Mouse (Mus musculus): ENCODE data around the gene Actr2. TPM values are rescaled to one million over a fixed set of nuclear protein-coding genes. Genes with fewer than 3 reads are reported as not detected.

Actr2 gene
- total RNA-seq, 2 experiments from 2014 or later: 283 to 291 TPM

DNA sequence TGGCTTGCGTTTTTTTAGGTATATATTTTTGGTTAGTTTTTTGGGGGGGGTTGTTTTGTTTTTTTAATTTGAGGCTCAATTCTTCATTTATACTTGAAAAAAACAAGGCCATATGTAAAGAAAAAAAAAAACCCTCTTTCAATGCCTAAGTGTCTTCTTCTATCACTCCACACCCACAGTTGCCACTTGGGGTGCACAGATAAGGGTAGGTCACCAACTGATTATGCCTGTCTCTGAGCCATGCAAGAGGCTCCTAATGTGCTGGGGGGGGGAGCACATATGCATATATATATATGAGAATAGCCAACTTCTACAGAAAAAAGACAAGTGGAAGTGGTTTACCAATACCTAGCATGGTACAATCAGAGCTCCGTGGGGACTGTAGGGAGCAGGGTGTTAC lies 90.3 kb downstream of the Actr2 start:
- intact Hi-C loops (cut with DNase I): no loop called here
- no peak for DNase-seq

DNA sequence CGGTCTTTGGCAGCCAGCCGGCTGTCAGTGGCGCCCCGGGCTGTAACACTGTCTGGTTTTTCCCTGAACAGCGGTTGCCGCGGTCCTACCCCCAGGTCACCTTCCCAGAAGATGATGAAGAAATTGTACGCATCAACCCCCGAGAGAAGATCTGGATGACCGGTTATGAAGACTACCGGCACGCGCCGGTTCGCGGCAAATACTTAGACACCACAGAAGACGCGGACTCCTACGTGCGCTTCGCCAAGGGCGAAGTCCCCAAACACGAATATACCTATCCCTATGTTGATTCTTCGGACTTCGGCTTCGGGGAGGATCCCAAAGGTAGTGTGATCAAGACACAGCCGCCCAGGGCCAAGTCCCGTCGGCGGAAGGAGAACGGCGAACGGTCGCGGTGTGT lies 92.0 kb downstream of the Actr2 start:
- DNase-seq: no peak
- intact Hi-C loops (cut with DNase I): no loop called here

- DNase-seq: no peak
- intact Hi-C loops (cut with DNase I): no loop called here
Measured at GRCm38 (mm10) chr11:20018905-20019304, 93.8 kb downstream of the Actr2 start.

DNA sequence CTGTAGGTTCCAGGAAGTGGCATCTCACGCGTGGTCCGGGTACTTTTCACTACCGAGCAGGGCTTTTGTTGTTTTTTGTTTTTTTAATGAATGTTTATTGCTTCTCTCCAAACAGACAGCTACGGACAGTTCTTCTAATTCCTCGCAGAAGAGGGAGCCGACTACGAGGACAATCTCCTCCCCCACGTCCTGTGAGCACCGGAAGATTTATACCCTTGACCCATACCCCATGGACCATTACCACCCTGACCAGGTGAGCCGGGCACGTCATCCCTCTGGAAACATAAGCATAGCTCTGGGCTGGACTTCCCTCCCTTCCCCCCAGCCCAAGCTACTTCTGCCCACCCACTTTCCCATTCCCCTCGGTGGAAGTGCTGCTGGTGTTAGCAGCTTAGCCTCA lies 94.8 kb downstream of the Actr2 start:
- intact Hi-C loops (cut with DNase I): no loop called here
- no peak for DNase-seq

DNA sequence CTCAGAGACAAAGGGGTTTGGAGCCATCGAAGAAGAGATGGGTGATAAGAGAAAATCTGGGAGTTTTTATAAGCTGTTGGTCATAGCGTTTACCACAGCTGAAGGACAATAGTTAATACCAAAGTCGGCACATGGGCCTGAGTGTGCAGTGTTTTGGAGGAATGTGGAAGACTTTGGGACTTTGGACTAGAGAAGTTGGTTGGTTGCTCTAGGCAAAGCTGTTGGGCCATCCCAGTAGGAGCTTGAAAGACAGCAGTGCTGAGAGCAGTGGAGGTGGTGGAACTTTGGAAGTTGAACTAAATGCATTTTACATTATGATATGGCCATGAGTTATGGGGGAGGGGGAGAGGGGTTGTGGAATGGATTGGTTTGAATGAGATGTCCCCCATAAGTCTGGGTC lies 99.3 kb downstream of the Actr2 start:
- no peak for DNase-seq
- intact Hi-C loops (cut with DNase I): no loop called here

Other genes with a start within 250 kb of the Actr2 start
- 10 to 100 TPM; 52.1 to 57.0 TPM for gene Spred2, start 188.5 kb downstream of the Actr2 start, total RNA-seq (2021)
- gene Rab1a, start 88.5 kb upstream of the Actr2 start, total RNA-seq (2021): 100 to 1,000 TPM; 224 TPM
- 10 to 100 TPM; 34.8 to 36.9 TPM for gene Cep68, start 136.5 kb upstream of the Actr2 start, total RNA-seq (2021)
- 100 to 1,000 TPM in 1 of 2 experiments, 10 to 100 TPM in 1; 92.6 to 101 TPM for gene Slc1a4, start 219.8 kb upstream of the Actr2 start, total RNA-seq (2021)